Mouse (Mus musculus): ENCODE results near the gene Rnf114. TPM values are rescaled to one million over a fixed set of nuclear protein-coding genes. Genes with fewer than 3 reads are reported as not detected.

The Rnf114 gene
- polyA plus RNA-seq, 1 experiment = 14.3 TPM

DNA sequence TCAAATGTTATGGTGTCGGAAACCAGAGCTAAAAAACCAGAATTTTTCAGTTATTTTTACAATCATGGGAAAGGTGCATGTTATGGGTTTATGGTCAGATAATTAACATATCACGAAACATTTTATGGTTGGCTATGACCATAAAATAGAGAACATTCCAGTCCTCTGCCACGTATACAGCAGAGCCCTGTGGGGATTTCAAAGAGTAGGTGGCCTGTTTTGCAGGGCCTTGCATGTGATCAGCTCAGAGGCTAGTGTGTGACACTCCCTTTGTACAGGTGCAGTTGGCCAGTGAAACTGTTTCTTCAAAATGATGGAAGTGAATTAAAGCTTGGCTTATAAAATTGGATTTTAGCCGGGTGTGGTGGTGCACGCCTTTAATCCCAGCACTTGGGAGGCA is 28.6 kb upstream of the Rnf114 start:
- no peak for TF ChIP-seq GATA1 (IDR thresholded peaks at IDR 0.05; ENCODE audit: low read length)

DNA sequence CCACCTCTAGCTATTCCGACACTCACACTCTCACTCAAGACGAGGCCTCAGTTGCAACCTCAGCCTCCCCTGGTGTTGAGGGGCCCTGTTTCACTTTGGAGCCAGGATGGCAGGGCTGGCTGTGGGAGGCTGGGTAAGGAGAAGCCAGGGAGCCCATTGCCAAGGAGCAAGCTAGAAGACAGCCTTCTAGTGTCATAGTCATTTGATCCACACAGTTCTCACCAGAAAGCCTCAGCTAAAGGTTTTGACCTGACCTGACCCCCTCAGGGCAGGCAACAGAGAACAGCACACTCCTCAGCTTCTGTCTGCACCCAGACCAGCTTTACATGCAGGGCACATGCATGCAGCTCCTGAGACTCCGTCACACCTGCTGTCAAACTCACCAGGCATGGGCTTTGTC is 26.5 kb upstream of the Rnf114 start:
- TF ChIP-seq GATA1 (IDR thresholded peaks at IDR 0.05; ENCODE audit: low read length) = no peak

DNA sequence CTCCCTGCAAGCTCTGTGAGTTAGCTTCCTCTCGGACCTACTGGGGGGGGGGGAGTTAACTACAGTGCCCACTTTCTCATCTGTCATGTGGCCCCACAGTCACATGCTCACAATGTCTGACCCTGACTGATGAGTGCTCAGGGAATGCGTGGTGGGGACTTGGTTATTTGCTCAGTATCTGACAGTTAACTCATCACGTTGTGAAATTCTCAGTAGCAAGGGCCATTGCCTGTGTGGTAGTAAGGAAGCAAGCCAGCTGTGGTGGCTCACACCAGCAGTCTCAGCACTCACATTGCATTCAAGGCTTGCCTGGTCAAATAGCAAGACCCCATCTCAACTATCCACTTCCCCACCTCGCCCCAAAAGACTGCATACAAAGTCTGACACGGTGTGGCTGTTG is 25.2 kb upstream of the Rnf114 start:
- no peak for TF ChIP-seq GATA1 (IDR thresholded peaks at IDR 0.05; ENCODE audit: low read length)

DNA sequence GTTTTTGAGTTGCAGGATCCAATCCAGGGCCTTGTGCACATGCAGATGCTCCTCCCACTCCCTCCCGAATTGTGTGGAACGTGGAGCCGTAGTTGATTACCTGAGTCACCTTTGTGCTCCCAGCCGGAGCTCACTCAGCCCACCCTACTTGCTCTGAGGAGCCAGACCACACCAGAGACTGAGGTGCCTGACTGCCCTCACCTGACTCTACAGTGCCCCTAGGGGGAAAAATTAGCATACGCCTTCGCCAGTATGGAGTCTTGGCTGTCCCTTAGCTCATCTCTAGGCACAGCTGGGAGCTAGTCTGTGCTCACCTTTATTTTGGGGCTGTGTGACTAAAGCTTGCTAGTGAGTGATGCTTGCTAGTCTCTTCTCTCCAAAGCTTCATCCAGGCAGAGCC is 24.0 kb upstream of the Rnf114 start:
- no peak for TF ChIP-seq GATA1 (IDR thresholded peaks at IDR 0.05; ENCODE audit: low read length)

DNA sequence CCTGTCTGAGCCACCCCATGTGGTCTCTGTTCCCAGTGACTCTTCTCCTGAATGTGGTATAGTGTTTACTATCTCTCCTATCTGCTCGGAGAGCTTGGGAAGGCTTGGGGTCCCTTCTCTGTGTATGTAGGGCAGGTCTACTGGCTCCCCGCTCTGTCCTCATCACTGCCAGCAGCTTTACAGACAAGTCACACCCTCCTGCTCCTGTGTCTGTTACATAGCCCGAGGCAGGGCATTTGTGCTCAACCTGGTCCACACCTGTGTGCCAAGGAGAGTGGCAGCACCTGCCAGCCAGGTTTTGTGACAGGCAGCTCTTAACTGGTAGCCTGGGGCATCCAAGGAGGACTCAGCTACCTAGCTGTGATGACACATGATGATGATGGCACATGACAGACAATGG is 21.8 kb upstream of the Rnf114 start:
- TF ChIP-seq GATA1 (IDR thresholded peaks at IDR 0.05; ENCODE audit: low read length) = no peak

DNA sequence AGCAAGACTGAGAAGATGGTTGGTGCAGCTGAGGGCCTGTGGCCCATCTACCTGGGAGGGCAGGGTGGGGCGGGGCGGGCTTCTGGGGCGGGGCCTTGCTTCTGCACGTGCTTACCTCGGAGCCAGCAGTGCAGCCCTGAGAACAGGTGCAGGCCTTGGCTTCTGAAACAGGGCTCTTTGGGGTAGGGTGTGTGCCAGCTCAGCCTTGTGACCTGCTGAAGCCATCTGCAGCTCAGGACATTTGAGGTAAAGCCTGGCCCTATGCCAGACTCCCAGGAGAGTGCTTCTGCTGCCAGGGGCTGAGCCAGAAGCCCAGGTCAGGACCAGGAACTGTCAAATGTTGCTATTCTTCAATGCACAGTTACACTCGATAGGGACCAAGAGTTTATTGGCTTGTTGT is 20.9 kb upstream of the Rnf114 start:
- TF ChIP-seq GATA1 (IDR thresholded peaks at IDR 0.05; ENCODE audit: low read length) = no peak

DNA sequence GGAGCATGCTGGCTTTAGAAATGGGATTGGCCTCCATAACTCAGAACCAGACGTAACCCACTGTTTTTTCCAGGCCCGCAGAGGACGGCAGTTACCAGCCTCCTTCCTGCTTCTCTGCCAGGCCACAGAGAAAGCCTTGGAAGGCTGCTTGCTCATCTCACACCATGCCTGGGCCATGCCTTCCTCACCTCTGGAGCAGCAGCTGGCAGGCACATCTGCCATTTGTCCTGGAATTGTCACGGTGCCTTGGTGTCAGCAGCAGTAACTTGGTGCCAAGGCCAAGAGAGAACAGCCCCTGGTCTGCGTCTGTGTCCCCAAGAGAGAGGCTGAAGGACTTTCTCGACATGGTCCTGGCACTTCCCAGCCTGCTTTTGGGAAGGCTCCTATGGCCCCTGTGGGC is 18.2 kb upstream of the Rnf114 start:
- TF ChIP-seq GATA1 (IDR thresholded peaks at IDR 0.05; ENCODE audit: low read length) = no peak

DNA sequence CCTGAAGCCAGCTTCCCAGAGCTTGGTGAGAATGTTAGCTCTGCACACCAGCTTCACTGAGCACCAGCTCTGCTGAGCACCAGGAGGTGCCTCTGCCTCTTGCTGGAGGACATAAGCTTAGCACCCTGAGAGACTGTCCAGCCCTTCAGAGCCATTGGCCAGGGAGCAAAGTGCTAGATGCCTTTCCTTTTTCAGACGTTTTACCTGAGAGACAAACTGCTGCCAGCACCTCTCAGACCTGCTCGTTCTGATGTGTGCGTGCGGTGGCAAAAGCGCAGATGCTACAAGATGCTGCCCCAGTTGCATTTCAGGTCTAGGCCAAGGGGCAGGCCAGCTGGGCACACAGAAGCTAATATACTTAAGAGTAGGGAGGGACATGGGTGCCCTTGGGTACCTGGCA is 16.8 kb upstream of the Rnf114 start:
- TF ChIP-seq GATA1 (IDR thresholded peaks at IDR 0.05; ENCODE audit: low read length) = no peak

DNA sequence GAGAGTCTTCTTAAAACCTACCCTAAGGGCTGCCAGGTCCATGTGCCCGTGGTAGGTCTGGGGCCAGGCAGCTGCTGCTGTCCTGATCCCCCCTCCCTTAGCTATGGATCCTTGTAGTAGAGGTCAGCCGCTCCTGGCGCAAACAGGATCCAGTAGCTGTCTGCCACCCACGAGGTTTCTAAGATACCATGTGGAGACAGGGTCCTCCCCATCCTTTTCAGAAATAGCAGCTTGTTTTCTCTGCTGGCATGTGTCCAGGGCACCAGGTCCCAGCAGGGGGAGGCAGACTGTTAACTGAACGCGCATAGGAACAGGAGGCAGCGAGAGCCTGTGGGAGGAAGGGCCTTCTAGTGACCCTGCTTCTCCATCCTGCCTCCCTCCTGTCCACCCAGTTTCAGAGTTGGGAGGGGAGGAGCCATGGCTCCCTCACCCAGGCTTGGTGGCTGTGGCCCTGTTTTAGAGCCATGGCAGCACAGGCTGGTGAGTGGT is 16.2 kb upstream of the Rnf114 start:
- no peak for TF ChIP-seq GATA1 (IDR thresholded peaks at IDR 0.05; ENCODE audit: low read length)

DNA sequence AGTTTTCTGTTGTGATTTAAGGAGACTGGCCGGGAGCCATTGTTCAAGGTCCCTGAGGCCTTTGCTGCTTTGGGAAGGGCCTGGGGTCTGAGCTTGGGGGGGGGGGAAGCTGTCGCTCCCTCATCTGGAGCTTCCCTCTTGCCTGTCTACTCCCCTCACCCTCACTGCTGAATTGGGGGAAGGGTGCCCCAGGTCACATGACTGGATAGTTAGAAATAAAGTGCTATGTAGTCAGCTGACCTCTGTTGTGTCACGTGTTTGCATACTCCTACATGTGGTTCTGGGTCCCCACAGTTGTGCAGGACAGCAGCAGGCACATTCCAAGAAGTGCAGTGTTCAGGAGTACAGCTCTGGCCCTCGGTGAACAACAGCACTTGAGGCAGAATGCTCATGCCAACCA is 15.7 kb upstream of the Rnf114 start:
- no peak for TF ChIP-seq GATA1 (IDR thresholded peaks at IDR 0.05; ENCODE audit: low read length)

DNA sequence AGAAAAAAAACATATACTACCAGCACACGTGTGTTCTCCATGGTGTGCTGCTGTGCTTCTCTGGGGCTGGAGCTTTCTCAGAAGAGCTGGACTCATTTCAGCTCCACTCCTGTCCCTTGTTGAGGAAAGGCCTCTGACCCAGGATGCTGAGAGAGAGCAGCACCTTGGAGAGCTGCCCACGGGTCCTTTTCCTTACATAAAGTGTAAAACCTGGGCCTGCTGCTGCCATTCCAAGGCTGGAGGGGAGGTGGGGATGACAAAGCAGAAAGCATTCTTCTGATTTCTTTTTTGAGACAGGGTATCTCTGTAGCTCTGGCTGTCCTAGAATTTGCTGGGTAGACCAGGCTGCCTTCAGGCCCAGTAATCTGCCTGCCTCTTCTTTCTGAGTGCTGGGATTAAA is 14.3 kb upstream of the Rnf114 start:
- TF ChIP-seq GATA1 (IDR thresholded peaks at IDR 0.05; ENCODE audit: low read length) = no peak

DNA sequence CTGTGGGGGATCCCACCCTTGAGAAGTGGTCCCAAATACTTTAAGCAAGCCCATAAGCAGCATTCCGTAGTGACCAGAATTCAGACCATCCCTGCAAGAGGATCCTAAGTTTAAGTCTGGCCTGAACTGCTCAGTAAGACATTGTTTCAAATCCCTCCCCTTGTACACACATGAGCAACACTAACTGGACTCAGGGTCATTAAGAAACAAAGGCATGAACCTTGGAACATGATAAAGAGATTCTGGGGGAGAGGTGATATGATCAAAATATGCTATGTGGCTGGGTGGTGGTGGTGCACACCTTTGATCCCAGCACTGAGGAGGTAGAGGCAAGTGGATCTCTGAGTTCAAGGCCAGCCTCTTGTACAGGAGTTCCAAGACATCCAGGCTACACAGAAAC is 12.9 kb upstream of the Rnf114 start:
- no peak for TF ChIP-seq GATA1 (IDR thresholded peaks at IDR 0.05; ENCODE audit: low read length)

DNA sequence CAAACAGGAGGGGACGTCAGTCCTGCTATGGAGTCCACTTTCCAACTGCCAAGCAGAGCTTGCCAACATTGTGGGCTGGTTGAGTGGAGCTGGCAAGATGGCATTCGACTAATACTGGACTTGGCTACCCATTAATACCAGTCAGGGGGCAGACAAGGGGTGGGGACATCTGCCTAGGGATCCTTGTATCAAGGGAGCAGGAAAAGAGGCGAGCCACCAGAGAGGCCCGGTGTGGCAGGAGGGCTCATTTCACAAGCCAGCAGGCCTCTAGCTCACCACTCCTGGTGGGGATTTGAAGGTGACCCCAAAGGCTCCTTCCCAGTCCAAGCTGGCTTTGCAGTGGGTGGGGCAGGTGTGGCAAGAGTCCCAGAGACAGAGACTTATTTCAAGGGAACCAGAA is 9.8 kb upstream of the Rnf114 start:
- no peak for TF ChIP-seq GATA1 (IDR thresholded peaks at IDR 0.05; ENCODE audit: low read length)

DNA sequence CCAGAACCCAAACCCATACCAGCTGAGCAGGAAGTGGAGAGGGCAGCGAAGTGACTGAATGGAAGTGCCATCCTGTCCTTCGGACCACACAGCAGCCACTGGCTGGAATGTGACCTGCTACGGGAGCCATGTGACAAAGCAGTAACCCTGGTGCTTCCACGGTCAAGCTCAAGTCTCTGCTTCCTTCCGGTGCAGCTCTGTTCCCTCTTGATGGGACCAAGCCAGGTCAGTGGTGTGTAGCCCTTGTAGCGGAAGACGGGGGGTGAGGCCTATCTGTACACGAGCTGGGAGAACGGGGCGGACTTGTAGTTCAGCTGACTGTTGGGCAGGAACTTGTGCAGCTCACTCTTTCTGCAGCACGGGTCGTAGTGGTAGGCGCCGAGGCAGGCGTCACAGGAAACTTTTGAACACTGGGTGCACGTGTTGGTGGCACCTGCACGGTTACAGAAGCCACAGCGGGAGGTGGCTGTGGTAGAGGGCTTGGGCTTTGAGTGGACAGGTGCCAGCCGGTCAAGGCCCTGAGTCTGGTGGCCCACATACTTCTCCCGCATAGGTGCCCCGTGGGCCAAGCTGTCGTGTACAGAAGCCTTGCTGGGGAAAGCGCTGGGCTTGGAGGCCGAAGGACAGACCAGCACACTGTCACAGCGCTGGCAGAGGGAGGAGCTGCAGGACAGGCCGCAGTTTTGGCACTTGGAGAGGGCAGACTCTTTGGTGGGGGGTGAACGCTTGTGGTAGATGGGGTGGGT is 9.2 kb upstream of the Rnf114 start:
- no peak for TF ChIP-seq GATA1 (IDR thresholded peaks at IDR 0.05; ENCODE audit: low read length)

DNA sequence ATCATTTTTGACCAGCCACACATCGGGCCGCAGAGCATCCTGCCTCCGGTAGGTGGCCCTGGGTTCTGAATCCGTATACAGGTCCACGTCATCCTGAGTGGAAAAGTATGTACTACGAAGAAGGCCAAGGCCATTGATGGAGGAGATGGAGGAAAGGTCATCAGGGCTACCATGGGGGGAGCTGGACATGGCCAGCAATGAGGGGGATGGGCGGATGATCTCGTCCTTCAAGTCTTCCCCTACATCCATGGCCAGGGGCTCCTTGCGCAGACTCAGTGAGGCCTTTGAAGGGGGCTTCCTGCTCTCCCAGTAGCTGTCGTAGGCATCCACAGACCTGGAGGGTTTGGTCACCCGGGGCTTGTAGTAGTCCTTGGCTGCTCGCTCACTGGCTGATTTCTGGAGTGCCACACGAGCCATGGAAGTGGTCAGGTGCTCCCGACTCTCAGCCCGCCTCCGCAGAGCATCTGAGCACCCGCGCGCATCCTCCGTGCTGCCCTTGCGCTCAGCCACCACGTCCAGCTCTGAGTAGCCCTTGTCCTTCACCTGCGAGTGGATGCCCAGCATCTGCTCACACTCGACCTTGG is 8.5 kb upstream of the Rnf114 start:
- no peak for TF ChIP-seq GATA1 (IDR thresholded peaks at IDR 0.05; ENCODE audit: low read length)

DNA sequence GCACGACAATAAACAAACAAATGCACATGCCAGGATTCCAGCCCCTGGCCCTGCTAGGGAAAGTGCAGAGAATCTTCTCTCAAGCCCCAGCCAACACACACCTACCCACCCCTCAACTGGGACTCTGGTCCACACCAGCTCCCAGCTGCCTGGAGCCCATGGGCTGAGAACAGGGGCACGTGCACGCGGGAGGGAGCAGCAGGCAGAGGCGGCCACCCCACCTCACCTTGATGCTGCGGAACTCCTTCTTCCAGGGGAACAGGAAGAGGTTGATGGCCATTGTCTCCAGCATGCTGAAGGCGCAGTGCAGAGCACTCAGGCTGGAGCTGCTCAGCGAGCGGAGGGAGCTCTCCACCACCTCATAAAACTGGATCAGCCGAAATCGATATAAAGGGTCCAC is 7.5 kb upstream of the Rnf114 start:
- TF ChIP-seq GATA1 (IDR thresholded peaks at IDR 0.05; ENCODE audit: low read length) = no peak
